In the genomic region with DNA sequence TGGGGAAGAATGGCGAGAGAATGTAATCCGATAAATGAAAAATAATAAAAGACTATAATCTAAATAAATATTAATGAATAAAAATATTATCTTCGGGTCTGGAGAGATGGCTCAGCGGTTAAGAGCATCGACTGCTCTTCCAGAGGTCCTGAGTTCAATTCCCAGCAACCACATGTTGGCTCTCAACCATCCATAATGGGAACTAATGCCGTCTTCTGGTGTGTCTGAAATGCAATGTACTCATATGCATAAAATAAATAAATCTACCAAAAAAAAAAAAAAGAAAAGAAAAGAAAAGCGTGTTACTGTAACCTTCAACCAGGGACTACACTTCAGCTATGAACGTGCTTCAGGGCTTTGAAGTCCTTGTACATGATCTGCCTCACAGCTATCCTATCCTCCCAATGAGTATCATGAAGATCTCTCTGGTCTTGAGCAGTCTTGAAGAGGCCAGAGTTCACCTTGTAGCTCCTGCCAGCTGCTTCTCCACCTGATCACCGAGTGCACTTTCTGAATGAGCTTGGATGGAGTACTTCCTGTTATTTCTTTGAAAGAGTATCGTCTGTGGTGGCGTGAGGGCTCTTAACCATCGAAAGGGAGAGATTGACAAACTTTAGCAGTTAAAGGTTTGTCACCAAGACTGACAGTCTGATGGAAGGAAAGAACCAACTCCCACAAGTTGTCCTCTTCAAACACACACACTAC, we compare ENCODE assay signal across 8 mouse cellular contexts. TPM values are rescaled to one million over a fixed set of nuclear protein-coding genes. Genes with fewer than 3 reads are reported as not detected.
A peak's percentile ranks its signal among the peaks of the same experiment; 100 is the strongest.
DNase-seq lines count a peak whose midpoint lies in the region; ATAC-seq and TF ChIP-seq lines count a peak whose summit lies in the region.

A gene (minus strand): TSS at position 118 of the 705 bp plus-strand sequence.

- TF ChIP-seq RAD21 in MEL (IDR thresholded peaks at IDR 0.05; ENCODE audit: low read depth, low read length), result no peak

- ATAC-seq in forebrain, embryonic 11.5 days (replicated peaks; ENCODE audit: low FRiP score), result peak; percentile 31
- ATAC-seq in liver, embryonic 12.5 days, result no peak; the same call in 1 of the 2 replicates

- peaks cover 16% of the 10 kb centered on the region for H3K79me2 ChIP-seq in MEL (ENCODE audit: control insufficient read depth, insufficient read depth, low read length, poor library complexity)

- peak within 1 kb of the TSS; percentile 91 to 95 for H3K4me3 ChIP-seq in MEL (ENCODE audit: control insufficient read depth in 1 of 2, insufficient read depth in 1 of 2, low read depth in 2 of 2, low read length in 2 of 2)
- peak within 1 kb of the TSS; percentile 76 for H3K4me3 ChIP-seq in forebrain, embryonic 11.5 days (ENCODE audit: low read depth, low read length)
- peak within 1 kb of the TSS; percentile 88 for H3K4me3 ChIP-seq in hindbrain, embryonic 10.5 days
- peak within 1 kb of the TSS; percentile 86 for H3K4me3 ChIP-seq in liver, embryonic 12.5 days

- no peaks in the 10 kb centered on the region for H3K9me3 ChIP-seq in MEL (replicated peaks; ENCODE audit: insufficient read depth, low read length)
- no peaks in the 10 kb centered on the region for H3K9me3 ChIP-seq in forebrain, embryonic 11.5 days (ENCODE audit: control insufficient read depth, low read length)
- no peaks in the 10 kb centered on the region for H3K9me3 ChIP-seq in hindbrain, embryonic 10.5 days
- H3K9me3 ChIP-seq in liver, embryonic 12.5 days (replicated peaks), result no peaks in the 10 kb centered on the region

- TF ChIP-seq CTCF in MEL (IDR thresholded peaks at IDR 0.05 in 2 of 3, conservative IDR thresholded peaks at IDR 0.05 in 1 of 3; ENCODE audit: control insufficient read depth in 1 of 3, insufficient read depth in 1 of 3, low read depth in 2 of 3, low read length in 3 of 3, poor library complexity in 1 of 3, severe bottlenecking in 1 of 3), result no peak

- peak within 1 kb of the TSS; percentile 89 for H3K9ac ChIP-seq in MEL (ENCODE audit: control insufficient read depth, low read depth, low read length, poor library complexity, severe bottlenecking)
- H3K9ac ChIP-seq in forebrain, embryonic 11.5 days (ENCODE audit: low read length), result peak within 1 kb of the TSS; percentile 81
- peak within 1 kb of the TSS; percentile 90 for H3K9ac ChIP-seq in liver, embryonic 12.5 days

- TF ChIP-seq POLR2A in MEL (IDR thresholded peaks at IDR 0.05; ENCODE audit: control insufficient read depth in 1 of 2, insufficient read depth in 1 of 2, low read depth in 1 of 2, low read length in 2 of 2, poor library complexity in 1 of 2), result no peak; a peak in 1 of 4 replicates

- WGBS in forebrain, embryonic 11.5 days, result 54% methylated on average over 12 of the region's 12 CpGs
- WGBS in hindbrain, embryonic 10.5 days, result 57% methylated on average over 12 of the region's 12 CpGs
- WGBS in liver, embryonic 12.5 days (ENCODE audit: insufficient replicate concordance), result 35% methylated on average over 12 of the region's 12 CpGs

- peak; percentile 11 for DNase-seq in cerebellum, postnatal 10 days
- DNase-seq in cerebellum, postnatal 25 days, result no peak
- DNase-seq in MEL (ENCODE audit: low read depth, low spot score), result peak; percentile 75
- no peak for DNase-seq in forebrain, embryonic 11.5 days (ENCODE audit: low spot score)
- no peak for DNase-seq in hindbrain, embryonic 10.5 days (ENCODE audit: low spot score)
- peak; percentile 16 for DNase-seq in neural tube, embryonic 10.5 days (ENCODE audit: extremely low spot score, low spot score)
- DNase-seq in right cerebral cortex, postnatal 25 days, result no peak

- H3K4me2 ChIP-seq in forebrain, embryonic 11.5 days (ENCODE audit: low read depth, low read length, severe bottlenecking), result peak within 1 kb of the TSS; percentile 65
- H3K4me2 ChIP-seq in liver, embryonic 12.5 days, result peak within 1 kb of the TSS; percentile 82

- peaks cover 5 to 13% of the 10 kb centered on the region in 2 experiments for H3K36me3 ChIP-seq in MEL (ENCODE audit: control insufficient read depth in 1 of 2, insufficient read depth in 2 of 2, low read length in 2 of 2)
- no peaks in the 10 kb centered on the region for H3K36me3 ChIP-seq in forebrain, embryonic 11.5 days (ENCODE audit: control insufficient read depth, insufficient read depth, low read length)
- H3K36me3 ChIP-seq in hindbrain, embryonic 10.5 days, result peaks cover 8% of the 10 kb centered on the region
- peaks cover 13% of the 10 kb centered on the region for H3K36me3 ChIP-seq in liver, embryonic 12.5 days

- peak within 1 kb of the TSS; percentile 91 for H3K27ac ChIP-seq in MEL (ENCODE audit: control insufficient read depth, low read depth, low read length)
- H3K27ac ChIP-seq in forebrain, embryonic 11.5 days (ENCODE audit: low read depth, low read length), result peak within 1 kb of the TSS; percentile 77
- H3K27ac ChIP-seq in hindbrain, embryonic 10.5 days, result peak within 1 kb of the TSS; percentile 92
- peak within 1 kb of the TSS; percentile 92 for H3K27ac ChIP-seq in liver, embryonic 12.5 days

- TF ChIP-seq EP300 in MEL (IDR thresholded peaks at IDR 0.05; ENCODE audit: low read depth in 1 of 2, low read length in 2 of 2), result peak in 1 of 2 experiments; percentile 31; a peak in 1 of 4 replicates

- H3K27me3 ChIP-seq in MEL (ENCODE audit: control insufficient read depth in 1 of 2, insufficient read depth in 2 of 2, low read length in 2 of 2), result no peaks in the 10 kb centered on the region
- no peaks in the 10 kb centered on the region for H3K27me3 ChIP-seq in forebrain, embryonic 11.5 days (ENCODE audit: control insufficient read depth, insufficient read depth, low read length)
- H3K27me3 ChIP-seq in hindbrain, embryonic 10.5 days (ENCODE audit: insufficient read depth, poor library complexity, severe bottlenecking), result no peaks in the 10 kb centered on the region
- peaks cover 4% of the 10 kb centered on the region; the same call in 1 of the 2 replicates for H3K27me3 ChIP-seq in liver, embryonic 12.5 days (replicated peaks)

- peaks cover 7 to 10% of the 10 kb centered on the region in 2 experiments for H3K4me1 ChIP-seq in MEL (ENCODE audit: control insufficient read depth in 1 of 2, insufficient read depth in 2 of 2, low read length in 2 of 2)
- no peaks in the 10 kb centered on the region; the same call in 1 of the 2 replicates for H3K4me1 ChIP-seq in forebrain, embryonic 11.5 days (replicated peaks; ENCODE audit: control insufficient read depth, insufficient read depth, low read length)
- H3K4me1 ChIP-seq in hindbrain, embryonic 10.5 days (replicated peaks), result peaks cover 11% of the 10 kb centered on the region
- peaks cover 14% of the 10 kb centered on the region for H3K4me1 ChIP-seq in liver, embryonic 12.5 days

TF ChIP-seq in MEL, 35 proteins besides CTCF, POLR2A, EP300 and RAD21 (continues in another document):
- TF ChIP-seq POLR2AphosphoS2 (IDR thresholded peaks at IDR 0.05; ENCODE audit: low read length) (no peak), JUND (IDR thresholded peaks at IDR 0.05; ENCODE audit: low read depth, low read length) (no peak), TBP (IDR thresholded peaks at IDR 0.05; ENCODE audit: low read depth, low read length) (no peak), ZC3H11A (IDR thresholded peaks at IDR 0.05; ENCODE audit: low read depth, low read length) (no peak), USF1 (IDR thresholded peaks at IDR 0.05; ENCODE audit: low read depth, low read length) (peak; percentile 20; the same call in 1 of the 2 replicates), MEF2A (IDR thresholded peaks at IDR 0.05; ENCODE audit: extremely low read depth, insufficient replicate concordance, low read depth, low read length, poor library complexity, severe bottlenecking) (no peak), MAFK (IDR thresholded peaks at IDR 0.05; ENCODE audit: borderline replicate concordance, low read depth, low read length) (no peak), ZNF384 (IDR thresholded peaks at IDR 0.05; ENCODE audit: low read depth, low read length) (no peak), KAT2A (conservative IDR thresholded peaks at IDR 0.05; ENCODE audit: low read depth, low read length) (no peak), NELFE (IDR thresholded peaks at IDR 0.05; ENCODE audit: low read depth, low read length) (peak; percentile 40; the same call in 1 of the 2 replicates), SMC3 (IDR thresholded peaks at IDR 0.05; ENCODE audit: low read depth, low read length) (no peak), MAZ (IDR thresholded peaks at IDR 0.05; ENCODE audit: low read depth, low read length) (0 out of 2 replicates have a peak, but pooled peaks have one; percentile 13), BHLHE40 (IDR thresholded peaks at IDR 0.05; ENCODE audit: borderline replicate concordance, low read depth, low read length) (no peak), GABPA (IDR thresholded peaks at IDR 0.05; ENCODE audit: low read depth, low read length) (no peak), SIN3A (IDR thresholded peaks at IDR 0.05; ENCODE audit: low read length) (no peak), POLR2AphosphoS5 (IDR thresholded peaks at IDR 0.05; ENCODE audit: borderline replicate concordance, low read depth, low read length) (no peak), UBTF (IDR thresholded peaks at IDR 0.05; ENCODE audit: borderline replicate concordance, insufficient read depth, low read depth, low read length) (no peak), TCF12 (IDR thresholded peaks at IDR 0.05; ENCODE audit: low read depth, low read length) (no peak), CHD2 (IDR thresholded peaks at IDR 0.05; ENCODE audit: low read length) (no peak), MYC (IDR thresholded peaks at IDR 0.05; ENCODE audit: low read depth, low read length) (0 out of 2 replicates have a peak, but pooled peaks have one; percentile 31), CHD1 (IDR thresholded peaks at IDR 0.05; ENCODE audit: low read depth, low read length) (no peak), NRF1 (IDR thresholded peaks at IDR 0.05; ENCODE audit: insufficient read depth, low read depth, low read length, poor library complexity, severe bottlenecking) (no peak), ZKSCAN1 (IDR thresholded peaks at IDR 0.05; ENCODE audit: low read depth, low read length) (0 out of 2 replicates have a peak, but pooled peaks have one; percentile 32), ZMIZ1 (IDR thresholded peaks at IDR 0.05; ENCODE audit: low read depth, low read length) (0 out of 2 replicates have a peak, but pooled peaks have one; percentile 42), USF2 (IDR thresholded peaks at IDR 0.05; ENCODE audit: borderline replicate concordance in 1 of 2, insufficient read depth in 1 of 2, low read depth in 1 of 2, low read length in 2 of 2) (no peak), MYB (IDR thresholded peaks at IDR 0.05; ENCODE audit: low read depth, low read length) (no peak)

RNA-seq across cellular contexts. Expression of the gene that starts here (rescaled TPM):
- 164 and 167 TPM in 2 replicates for total RNA-seq in MEL (2012; rRNA removed)
- polyA plus RNA-seq in MEL (2012; ENCODE audit: insufficient read depth in 1 of 2, insufficient read length in 2 of 2, low read depth in 1 of 2, low replicate concordance in 2 of 2, missing spikeins in 1 of 2), result 100 to 1,000 TPM; 119 to 378 TPM
- 388 TPM in 2 replicates for polyA plus RNA-seq in forebrain, embryonic 11.5 days (2014; fragmentation: Nextera tagmentation; extraction: Ambion mirVana)
- polyA plus RNA-seq in hindbrain, embryonic 10.5 days (2016; fragmentation: Nextera tagmentation; extraction: Ambion mirVana), result 368 and 376 TPM in 2 replicates
- polyA plus RNA-seq in liver, embryonic 12.5 days (2016; fragmentation: Nextera tagmentation; extraction: Ambion mirVana), result 212 and 226 TPM in 2 replicates

Comparison
In these comparisons a context has a peak if more than half of its experiments do, and no peak if none do; other contexts are left out.
1. DNase-seq: peak in cerebellum, postnatal 10 days (2 of 2), MEL (single experiment) and neural tube, embryonic 10.5 days (single experiment); none in cerebellum, postnatal 25 days (0 of 2), forebrain, embryonic 11.5 days (single experiment), hindbrain, embryonic 10.5 days (single experiment) and right cerebral cortex, postnatal 25 days (single experiment).
2. Peak in every context shown above with its lines, with median percentiles within 50 percentile points of each other: H3K27ac ChIP-seq, H3K4me3 ChIP-seq and H3K9ac ChIP-seq.